31 mouse cellular contexts compared by ENCODE assay signal in the genomic region with DNA sequence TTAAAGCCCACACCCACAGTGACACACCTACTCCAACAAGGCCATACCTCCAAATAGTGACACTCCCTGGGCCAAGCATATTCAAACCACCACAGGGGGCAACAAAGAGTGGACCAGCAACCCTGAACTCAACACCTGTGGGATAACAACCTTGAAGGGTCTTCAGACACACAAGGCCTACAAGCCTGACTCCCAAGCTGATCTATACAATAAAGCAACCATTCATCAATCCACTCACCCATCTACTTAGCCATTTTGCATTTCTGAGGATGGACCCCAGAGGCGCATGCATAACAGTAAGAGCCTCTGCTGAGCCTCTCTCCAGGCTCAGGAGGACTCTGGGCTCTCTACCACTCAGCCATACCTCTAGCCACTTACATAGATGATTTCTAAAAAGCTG.
"Had no signal": no experiment of that assay in that cellular context is flagged by ENCODE, and none has a peak within 500 bp of the region (broad histone marks: within the 10 kb centered on the region; RNA-seq: fewer than 3 reads in every experiment).

No protein-coding gene starts in this region.

- H3K9ac ChIP-seq: limb, embryonic 12.5 days; limb, embryonic 13.5 days; limb, embryonic 15.5 days; liver, embryonic 12.5 days; liver, embryonic 13.5 days; liver, embryonic 14.5 days; liver, embryonic 15.5 days; liver, postnatal 0 days; lung, embryonic 14.5 days; lung, embryonic 15.5 days; midbrain, embryonic 12.5 days; midbrain, embryonic 13.5 days; midbrain, embryonic 15.5 days; neural tube, embryonic 12.5 days had no signal

- ATAC-seq: liver, embryonic 12.5 days; liver, postnatal 0 days; lung, postnatal 0 days; midbrain, embryonic 13.5 days; midbrain, embryonic 15.5 days; midbrain, embryonic 16.5 days had no signal

- DNase-seq: left cerebral cortex, postnatal 4 days; liver; liver, embryonic 13.5 days; liver, postnatal 0 days; lung, adult 18-20 months; lung, adult 2 months; lung, embryonic 14.5 days; lung, postnatal 10 days; lung, postnatal 14 days; lung, postnatal 36 days; lung, postnatal 4 days; midbrain, embryonic 14.5 days had no signal

- H3K4me3 ChIP-seq: limb, embryonic 10.5 days; limb, embryonic 12.5 days; limb, embryonic 13.5 days; limb, embryonic 15.5 days; liver, embryonic 12.5 days; liver, embryonic 13.5 days; liver, embryonic 15.5 days; lung, embryonic 15.5 days; megakaryocyte, embryonic 14.5 days; midbrain, embryonic 10.5 days; midbrain, embryonic 12.5 days; midbrain, embryonic 13.5 days; midbrain, embryonic 15.5 days; myocyte; neural tube, embryonic 12.5 days had no signal

- H3K9me3 ChIP-seq: limb, embryonic 10.5 days; limb, embryonic 12.5 days; limb, embryonic 13.5 days; limb, embryonic 15.5 days; liver, embryonic 12.5 days; liver, embryonic 13.5 days; liver, embryonic 15.5 days; lung, embryonic 15.5 days; megakaryocyte, embryonic 14.5 days; midbrain, embryonic 10.5 days; midbrain, embryonic 12.5 days; midbrain, embryonic 13.5 days; midbrain, embryonic 15.5 days; neural tube, embryonic 12.5 days had no signal

- H3K4me2 ChIP-seq: limb, embryonic 12.5 days; limb, embryonic 13.5 days; limb, embryonic 15.5 days; liver, embryonic 12.5 days; liver, embryonic 13.5 days; liver, embryonic 15.5 days; lung, embryonic 14.5 days; lung, embryonic 15.5 days; midbrain, embryonic 11.5 days; midbrain, embryonic 12.5 days; midbrain, embryonic 13.5 days; midbrain, embryonic 15.5 days; neural tube, embryonic 12.5 days had no signal

- H3K36me3 ChIP-seq: limb, embryonic 10.5 days; limb, embryonic 12.5 days; limb, embryonic 13.5 days; limb, embryonic 15.5 days; liver, embryonic 12.5 days; liver, embryonic 13.5 days; liver, embryonic 15.5 days; lung, embryonic 15.5 days; midbrain, embryonic 10.5 days; midbrain, embryonic 12.5 days; midbrain, embryonic 13.5 days; midbrain, embryonic 15.5 days; neural tube, embryonic 12.5 days had no signal

- H3K27ac ChIP-seq: limb, embryonic 10.5 days; limb, embryonic 12.5 days; limb, embryonic 13.5 days; limb, embryonic 15.5 days; liver, embryonic 12.5 days; liver, embryonic 13.5 days; liver, embryonic 14.5 days; liver, embryonic 15.5 days; lung, embryonic 15.5 days; macrophage; midbrain, embryonic 10.5 days; midbrain, embryonic 12.5 days; midbrain, embryonic 13.5 days; midbrain, embryonic 15.5 days; neural tube, embryonic 12.5 days had no signal

- H3K27me3 ChIP-seq: limb, embryonic 12.5 days; limb, embryonic 13.5 days; limb, embryonic 15.5 days; liver, embryonic 12.5 days; liver, embryonic 13.5 days; liver, embryonic 15.5 days; lung, embryonic 15.5 days; neural tube, embryonic 12.5 days had no signal

- H3K4me1 ChIP-seq: lung, embryonic 15.5 days; neural tube, embryonic 12.5 days had no signal
